In genomic region chr16:30244037-30244700, GRCm38 (mm10) we compare ENCODE assay signal across 21 mouse cellular contexts. TPM values are rescaled to one million over a fixed set of nuclear protein-coding genes. Genes with fewer than 3 reads are reported as not detected.
A peak's percentile ranks its signal among the peaks of the same experiment; 100 is the strongest.
DNase-seq lines count a peak whose midpoint lies in the region; ATAC-seq and TF ChIP-seq lines count a peak whose summit lies in the region.
"Had no signal": no experiment of that assay in that cellular context is flagged by ENCODE, and none has a peak within 500 bp of the region (broad histone marks: within the 10 kb centered on the region; RNA-seq: fewer than 3 reads in every experiment).

No protein-coding gene starts in this region.

- peaks cover 5% of the 10 kb centered on the region for H3K27me3 ChIP-seq in kidney, embryonic 14.5 days (ENCODE audit: control insufficient read depth, insufficient read depth, low read length)
- no peaks in the 10 kb centered on the region for H3K27me3 ChIP-seq in stomach, embryonic 14.5 days (ENCODE audit: control insufficient read depth, insufficient read depth, low read length)
- no peaks in the 10 kb centered on the region for H3K27me3 ChIP-seq in stomach, postnatal 0 days (ENCODE audit: control insufficient read depth, insufficient read depth, low read length)
- H3K27me3 ChIP-seq: Patski had no signal

- no peak for TF ChIP-seq EP300 in stomach, postnatal 0 days (optimal IDR thresholded peaks at IDR 0.05)

- no peak for TF ChIP-seq CTCF in stomach, postnatal 0 days (IDR thresholded peaks at IDR 0.05; ENCODE audit: low read depth)

- no peak overlapping the region for H3K9ac ChIP-seq in kidney, embryonic 14.5 days (ENCODE audit: low read depth, low read length)
- no peak overlapping the region for H3K9ac ChIP-seq in stomach, embryonic 14.5 days (replicated peaks; ENCODE audit: low read depth, low read length)
- no peak overlapping the region for H3K9ac ChIP-seq in stomach, postnatal 0 days (ENCODE audit: low read length)
- H3K9ac ChIP-seq: liver, postnatal 0 days had no signal

- no peak for DNase-seq in kidney, adult 9 months
- DNase-seq in stomach, postnatal 0 days (ENCODE audit: low spot score), result no peak
- DNase-seq in mesoderm, embryonic 11.5 days (ENCODE audit: low read depth, low spot score), result peak; percentile 90
- DNase-seq in cerebellum, postnatal 10 days, result no peak
- no peak for DNase-seq in layer of hippocampus, adult 9-11 months
- DNase-seq: adrenal gland, postnatal 25 days; cerebellum, adult 18-20 months; gastrocnemius, postnatal 10 days; heart, adult 18-20 months; kidney, postnatal 14 days; liver; liver, postnatal 0 days; midbrain, embryonic 14.5 days had no signal

- WGBS in kidney, embryonic 14.5 days, result 19% methylated on average over 12 of the region's 12 CpGs
- WGBS in stomach, embryonic 14.5 days, result 27% methylated on average over 12 of the region's 12 CpGs
- WGBS in stomach, postnatal 0 days, result 44% methylated on average over 12 of the region's 12 CpGs

- no peak overlapping the region for H3K27ac ChIP-seq in kidney, embryonic 14.5 days (ENCODE audit: low read depth, low read length)
- no peak overlapping the region for H3K27ac ChIP-seq in stomach, embryonic 14.5 days (ENCODE audit: low read length)
- no peak overlapping the region for H3K27ac ChIP-seq in stomach, postnatal 0 days (replicated peaks)
- H3K27ac ChIP-seq: hindbrain, embryonic 10.5 days; macrophage had no signal

- no peak overlapping the region for H3K4me3 ChIP-seq in kidney, embryonic 14.5 days (ENCODE audit: low read length)
- H3K4me3 ChIP-seq in stomach, embryonic 14.5 days (ENCODE audit: low read depth, low read length), result no peak overlapping the region
- no peak overlapping the region for H3K4me3 ChIP-seq in stomach, postnatal 0 days (ENCODE audit: low read depth, low read length)
- H3K4me3 ChIP-seq: hindbrain, embryonic 10.5 days had no signal

- peaks cover 16% of the 10 kb centered on the region; the same call in 1 of the 2 replicates for H3K4me1 ChIP-seq in kidney, embryonic 14.5 days (ENCODE audit: control insufficient read depth, insufficient read depth, low read length)
- H3K4me1 ChIP-seq in stomach, embryonic 14.5 days (ENCODE audit: control insufficient read depth, insufficient read depth, low read length), result peaks cover 11% of the 10 kb centered on the region
- no peaks in the 10 kb centered on the region for H3K4me1 ChIP-seq in stomach, postnatal 0 days (replicated peaks; ENCODE audit: control insufficient read depth, insufficient read depth)

- H3K4me2 ChIP-seq in kidney, embryonic 14.5 days (replicated peaks; ENCODE audit: low read depth, low read length), result no peak overlapping the region
- H3K4me2 ChIP-seq in stomach, embryonic 14.5 days (replicated peaks; ENCODE audit: low read depth, low read length), result no peak overlapping the region
- no peak overlapping the region for H3K4me2 ChIP-seq in stomach, postnatal 0 days (replicated peaks; ENCODE audit: low read depth)

- no peaks in the 10 kb centered on the region for H3K36me3 ChIP-seq in kidney, embryonic 14.5 days (ENCODE audit: control insufficient read depth, insufficient read depth, low read length)
- no peaks in the 10 kb centered on the region for H3K36me3 ChIP-seq in stomach, embryonic 14.5 days (ENCODE audit: control insufficient read depth, insufficient read depth, low read length)
- H3K36me3 ChIP-seq in stomach, postnatal 0 days (ENCODE audit: control insufficient read depth, insufficient read depth, low read length), result no peaks in the 10 kb centered on the region
- H3K36me3 ChIP-seq: hindbrain, embryonic 10.5 days had no signal

- H3K9me3 ChIP-seq in kidney, embryonic 14.5 days (ENCODE audit: control insufficient read depth, low read length), result no peaks in the 10 kb centered on the region
- no peaks in the 10 kb centered on the region for H3K9me3 ChIP-seq in stomach, embryonic 14.5 days (ENCODE audit: control insufficient read depth, low read depth, low read length)
- H3K9me3 ChIP-seq in stomach, postnatal 0 days (ENCODE audit: control insufficient read depth, low read length), result no peaks in the 10 kb centered on the region
- H3K9me3 ChIP-seq: hindbrain, embryonic 10.5 days had no signal

- ATAC-seq in kidney, embryonic 14.5 days (ENCODE audit: low FRiP score, low TSS enrichment), result peak; percentile 93
- ATAC-seq in stomach, embryonic 14.5 days (ENCODE audit: insufficient number of reproducible peaks, insufficient read depth, low FRiP score, low read depth), result peak; percentile 38; the same call in 1 of the 2 replicates
- ATAC-seq in stomach, postnatal 0 days (ENCODE audit: low FRiP score, low TSS enrichment), result no peak
- ATAC-seq: liver, postnatal 0 days; Patski had no signal

RNA-seq across cellular contexts. Expression of gene Cpn2, which starts 23.1 kb away (rescaled TPM):
- polyA plus RNA-seq in kidney, embryonic 14.5 days (2014; fragmentation: Nextera tagmentation; extraction: Ambion mirVana), result not detected in 2 replicates
- not detected in 2 replicates for polyA plus RNA-seq in stomach, embryonic 14.5 days (2014; fragmentation: Nextera tagmentation; extraction: Ambion mirVana)
- polyA plus RNA-seq in stomach, postnatal 0 days (2015; fragmentation: Nextera tagmentation; extraction: Ambion mirVana), result 0.04 TPM in 1 of 2 replicates, not detected in the other
- polyA plus RNA-seq: forebrain, embryonic 11.5 days; frontal cortex, adult 2 months; heart, embryonic 16.5 days; hindbrain, embryonic 10.5 days; macrophage; midbrain, embryonic 14.5 days; Patski had no signal

RNA-seq across cellular contexts. Expression of gene Lrrc15, which starts 38.9 kb away (rescaled TPM):
- polyA plus RNA-seq in kidney, embryonic 14.5 days (2014; fragmentation: Nextera tagmentation; extraction: Ambion mirVana), result 0.76 and 1.1 TPM in 2 replicates
- polyA plus RNA-seq in stomach, embryonic 14.5 days (2014; fragmentation: Nextera tagmentation; extraction: Ambion mirVana), result 0.52 and 0.55 TPM in 2 replicates
- polyA plus RNA-seq in stomach, postnatal 0 days (2015; fragmentation: Nextera tagmentation; extraction: Ambion mirVana), result 0.76 and 0.87 TPM in 2 replicates
- polyA plus RNA-seq: frontal cortex, adult 2 months; macrophage; Patski had no signal
